Mouse (Mus musculus) CD4-positive, CD25-positive, alpha-beta regulatory T cell, adult 4 months (primary cell): Measurements from ENCODE around the gene Kifc1. TPM values are rescaled to one million over a fixed set of nuclear protein-coding genes. Genes with fewer than 3 reads are reported as not detected.

Source experiments
- ATAC-seq: one replicate; pipeline ENCODE4 v1.8.0; 2017
- polyA plus RNA-seq, 2 experiments: library from polyadenylated mRNA; unstranded; fragments of 100-300 nt; shearing (Covaris generic); gene quantifications; one replicate each; pipeline ENCODE4 v1.2.1; 2017

Gene Kifc1
- polyA plus RNA-seq, 2 experiments from 2014 or later = 1.3 to 4.7 TPM

DNA sequence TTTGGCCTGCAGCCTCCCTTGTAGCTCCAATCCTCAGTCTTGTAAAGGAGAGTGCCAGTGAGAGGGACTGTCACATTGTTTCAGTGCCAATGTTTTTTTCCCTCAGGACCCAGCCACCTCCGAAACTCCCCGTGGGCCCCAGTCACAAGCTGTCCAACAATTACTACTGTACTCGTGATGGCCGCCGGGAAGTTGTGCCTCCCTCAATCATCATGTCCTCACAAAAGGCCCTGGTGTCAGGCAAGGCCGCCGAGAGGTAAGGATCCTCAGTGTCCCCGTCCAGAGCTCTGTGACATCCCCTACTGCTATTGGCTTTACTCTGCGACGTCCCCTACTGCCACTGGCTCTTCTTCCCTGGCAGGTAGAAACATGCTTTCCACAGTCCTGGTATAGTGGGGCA lies 60.9 kb downstream of the Kifc1 start:
- no peak for ATAC-seq

DNA sequence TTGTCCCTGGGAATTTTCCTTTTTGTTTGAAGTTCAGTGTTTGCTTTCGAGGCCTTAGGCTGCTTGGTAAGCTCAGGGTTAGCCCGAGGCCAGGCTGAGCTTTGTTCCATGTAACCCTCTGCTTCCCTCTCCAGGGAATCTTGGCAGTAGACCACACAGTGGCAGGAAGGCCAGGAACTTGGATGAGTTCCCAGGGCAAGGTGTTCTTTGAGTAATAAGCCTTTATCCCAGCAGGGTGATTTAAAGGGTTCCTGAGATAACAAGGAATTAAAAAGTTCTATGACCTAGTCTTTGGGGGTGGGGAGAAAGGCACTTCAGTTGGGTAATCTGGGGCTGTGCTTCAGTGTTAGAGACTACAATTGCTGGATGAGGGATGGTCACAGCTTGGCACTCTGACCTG lies 61.6 kb downstream of the Kifc1 start:
- no peak for ATAC-seq

DNA sequence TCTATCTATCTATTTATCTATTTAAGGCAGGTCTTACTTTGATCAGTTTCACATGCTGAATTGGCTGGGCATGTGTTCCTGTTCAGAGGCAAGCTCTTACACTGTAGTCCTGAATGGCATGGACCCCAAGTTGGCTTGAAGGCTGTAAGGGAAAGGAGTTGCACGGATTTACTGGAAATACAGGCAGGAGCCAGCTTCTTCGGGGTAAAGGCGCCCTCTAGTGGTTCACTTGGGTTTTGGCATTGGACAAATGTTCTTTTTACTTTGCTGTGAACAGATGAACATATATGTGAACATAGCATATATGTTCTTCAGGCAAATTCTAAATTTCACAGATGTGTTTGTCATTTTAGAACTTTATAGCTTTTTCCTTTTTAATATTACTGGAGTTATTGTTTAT lies 63.6 kb downstream of the Kifc1 start:
- ATAC-seq = peak; percentile 28

Other genes starting within 250 kb of the Kifc1 start
- 100 to 1,000 TPM; 297 to 326 TPM for gene Hnrnpm, start 203.8 kb downstream of the Kifc1 start, polyA plus RNA-seq
- gene March2, start 172.0 kb downstream of the Kifc1 start, polyA plus RNA-seq = 10 to 100 TPM; 23.1 to 24.4 TPM
- 100 to 1,000 TPM; 257 to 400 TPM for gene Rab11b, start 130.1 kb downstream of the Kifc1 start, polyA plus RNA-seq
- 1 to 10 TPM; 4.4 to 6.1 TPM for gene Angptl4, start 108.8 kb downstream of the Kifc1 start, polyA plus RNA-seq
- 1 to 10 TPM; 6.3 to 8.9 TPM for gene Kank3, start 80.1 kb downstream of the Kifc1 start, polyA plus RNA-seq
- 1,000 to 10,000 TPM; 1,453 to 2,471 TPM for gene Rps28, start 66.1 kb downstream of the Kifc1 start, polyA plus RNA-seq
- 100 to 1,000 TPM; 377 to 404 TPM for gene Ndufa7, start 66.1 kb downstream of the Kifc1 start, polyA plus RNA-seq
- gene Cd320, start 47.6 kb downstream of the Kifc1 start, polyA plus RNA-seq = 10 to 100 TPM; 11.0 to 11.9 TPM
- gene Gm7029, start 16.8 kb downstream of the Kifc1 start, polyA plus RNA-seq = not detected
- gene Platr17, start 14.5 kb upstream of the Kifc1 start, polyA plus RNA-seq = 1 to 10 TPM; 2.0 to 3.1 TPM
- 100 to 1,000 TPM; 117 to 200 TPM for gene Daxx, start 18.8 kb upstream of the Kifc1 start, polyA plus RNA-seq
- 100 to 1,000 TPM; 348 to 555 TPM for gene Tapbp, start 25.2 kb upstream of the Kifc1 start, polyA plus RNA-seq
- 1 to 10 TPM; 3.6 to 3.8 TPM for gene Zbtb22, start 25.2 kb upstream of the Kifc1 start, polyA plus RNA-seq
- gene Rgl2, start 38.9 kb upstream of the Kifc1 start, polyA plus RNA-seq = 10 to 100 TPM; 30.2 to 31.4 TPM
- 100 to 1,000 TPM; 121 to 141 TPM for gene Pfdn6, start 49.7 kb upstream of the Kifc1 start, polyA plus RNA-seq
- gene Wdr46, start 50.0 kb upstream of the Kifc1 start, polyA plus RNA-seq = 10 to 100 TPM; 11.5 to 14.3 TPM
- gene B3galt4, start 60.8 kb upstream of the Kifc1 start, polyA plus RNA-seq = 10 to 100 TPM; 13.2 to 21.0 TPM
- 10 to 100 TPM; 27.4 to 47.4 TPM for gene Vps52, start 65.2 kb upstream of the Kifc1 start, polyA plus RNA-seq
- 1,000 to 10,000 TPM; 6,766 to 6,959 TPM for gene Rps18, start 65.3 kb upstream of the Kifc1 start, polyA plus RNA-seq
- gene H2-K1, start 109.7 kb upstream of the Kifc1 start, polyA plus RNA-seq = 1,000 to 10,000 TPM; 5,395 to 7,513 TPM
- gene Ring1, start 134.0 kb upstream of the Kifc1 start, polyA plus RNA-seq = 1 to 10 TPM; 2.2 to 2.3 TPM
- gene H2-Ke6, start 137.4 kb upstream of the Kifc1 start, polyA plus RNA-seq = 10 to 100 TPM; 20.9 to 21.4 TPM
- gene Slc39a7, start 141.0 kb upstream of the Kifc1 start, polyA plus RNA-seq = 10 to 100 TPM; 53.0 to 92.6 TPM
- 10 to 100 TPM; 11.2 to 12.5 TPM for gene Rxrb, start 141.2 kb upstream of the Kifc1 start, polyA plus RNA-seq
- under 1 TPM; 0.15 to 0.42 TPM for gene Col11a2, start 148.8 kb upstream of the Kifc1 start, polyA plus RNA-seq
- gene H2-Oa, start 201.7 kb upstream of the Kifc1 start, polyA plus RNA-seq = 10 to 100 TPM; 56.0 to 68.2 TPM
- gene H2-DMa, start 228.9 kb upstream of the Kifc1 start, polyA plus RNA-seq = 100 to 1,000 TPM; 144 to 205 TPM
- 100 to 1,000 TPM; 108 to 154 TPM for gene Brd2, start 232.0 kb upstream of the Kifc1 start, polyA plus RNA-seq